Mouse (Mus musculus): Measurements from ENCODE around the gene Crybg3. TPM values are rescaled to one million over a fixed set of nuclear protein-coding genes. Genes with fewer than 3 reads are reported as not detected.

Gene Crybg3
- polyA plus RNA-seq, 1 experiment, result not detected

DNA sequence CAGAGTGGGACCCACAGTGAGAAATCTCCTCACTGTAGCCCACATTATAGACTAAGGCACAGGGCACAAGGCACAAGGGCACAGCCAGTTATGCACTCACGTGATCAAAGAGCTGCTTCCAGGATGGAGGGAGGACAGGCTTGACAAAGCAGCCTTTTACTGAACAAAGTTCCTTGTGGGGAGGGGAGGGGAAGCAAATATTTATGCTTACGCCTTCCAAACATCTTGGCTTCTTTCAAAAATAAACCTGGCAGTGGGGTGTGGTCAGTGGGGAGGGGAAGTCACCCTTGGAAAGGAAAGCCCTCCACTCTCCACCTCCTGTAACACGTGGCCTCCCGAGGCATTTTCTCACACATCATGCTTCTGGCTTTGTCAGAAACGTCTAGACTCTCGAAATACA lies 14.5 kb downstream of the Crybg3 start:
- Histone ChIP-seq H3K36me3 (ENCODE audit: control insufficient read depth) (no peaks in the 10 kb centered on the region), H3K4me3 (replicated peaks) (no peak overlapping the region), H3K4me1 (ENCODE audit: control insufficient read depth) (no peaks in the 10 kb centered on the region), H3K9me3 (ENCODE audit: control insufficient read depth, low read length) (no peaks in the 10 kb centered on the region; the same call in 1 of the 2 replicates), H3K27me3 (ENCODE audit: control insufficient read depth) (no peaks in the 10 kb centered on the region)
- no peak for TF ChIP-seq GATA1 (IDR thresholded peaks at IDR 0.05; ENCODE audit: low read length)
- no peak for TF ChIP-seq TAL1 (IDR thresholded peaks at IDR 0.05; ENCODE audit: low read length)

DNA sequence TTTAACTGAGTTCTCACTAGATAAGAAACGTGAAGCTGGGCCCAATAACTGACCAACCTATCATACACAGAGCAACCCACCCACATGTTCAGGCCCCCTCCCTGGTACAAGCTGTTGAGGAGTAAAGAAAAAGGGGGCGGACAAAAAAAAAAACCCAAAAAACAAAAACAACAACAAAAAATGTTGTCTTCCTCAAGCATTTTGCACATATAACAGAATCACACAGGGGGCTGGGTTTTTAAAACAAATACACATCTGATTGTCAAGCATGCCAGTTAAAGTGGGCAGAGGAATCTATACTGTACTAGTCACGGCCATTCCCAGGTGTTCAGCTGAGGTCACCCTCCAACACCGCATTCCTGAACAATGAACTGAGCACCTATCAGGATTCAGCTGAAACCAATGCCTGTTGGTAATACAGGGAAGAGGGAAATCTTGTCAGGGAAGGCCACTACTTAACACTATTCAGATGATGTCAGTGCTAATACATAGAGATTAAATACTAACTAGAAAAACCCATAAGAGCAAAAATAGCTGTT lies 15.0 kb downstream of the Crybg3 start:
- H3K9me3 ChIP-seq (ENCODE audit: control insufficient read depth, low read length), result no peaks in the 10 kb centered on the region; the same call in 1 of the 2 replicates
- no peak for TF ChIP-seq GATA1 (IDR thresholded peaks at IDR 0.05; ENCODE audit: low read length)
- no peak for TF ChIP-seq TAL1 (IDR thresholded peaks at IDR 0.05; ENCODE audit: low read length)
- H3K36me3 ChIP-seq (ENCODE audit: control insufficient read depth), result no peaks in the 10 kb centered on the region
- H3K4me3 ChIP-seq (replicated peaks), result no peak overlapping the region
- H3K4me1 ChIP-seq (ENCODE audit: control insufficient read depth), result no peaks in the 10 kb centered on the region
- no peaks in the 10 kb centered on the region for H3K27me3 ChIP-seq (ENCODE audit: control insufficient read depth)

DNA sequence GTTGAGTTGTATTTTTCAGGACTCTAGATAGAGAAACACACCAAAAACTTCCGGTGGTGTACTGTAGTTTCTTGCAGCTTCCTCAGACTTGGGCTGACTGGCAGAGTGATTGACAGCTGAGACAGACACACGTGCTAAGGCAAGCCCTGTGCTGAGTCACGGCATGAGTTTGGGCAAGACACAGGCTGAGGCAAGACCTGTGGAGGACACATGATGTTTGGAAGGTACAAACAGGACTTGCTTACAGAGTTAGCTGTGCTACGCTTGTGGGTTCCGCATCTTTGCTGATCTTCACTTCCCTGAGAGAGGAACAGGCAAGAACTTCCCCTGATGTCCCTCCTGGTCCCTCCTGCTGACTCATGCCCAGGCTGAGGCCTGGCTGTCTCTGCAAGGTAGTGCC lies 17.3 kb downstream of the Crybg3 start:
- no peaks in the 10 kb centered on the region for H3K36me3 ChIP-seq (ENCODE audit: control insufficient read depth)
- H3K4me1 ChIP-seq (ENCODE audit: control insufficient read depth), result no peaks in the 10 kb centered on the region
- TF ChIP-seq GATA1 (IDR thresholded peaks at IDR 0.05; ENCODE audit: low read length) (no peak), TAL1 (IDR thresholded peaks at IDR 0.05; ENCODE audit: low read length) (no peak)
- no peak overlapping the region for H3K4me3 ChIP-seq (replicated peaks)
- H3K27me3 ChIP-seq (ENCODE audit: control insufficient read depth), result no peaks in the 10 kb centered on the region
- no peaks in the 10 kb centered on the region; the same call in 1 of the 2 replicates for H3K9me3 ChIP-seq (ENCODE audit: control insufficient read depth, low read length)

DNA sequence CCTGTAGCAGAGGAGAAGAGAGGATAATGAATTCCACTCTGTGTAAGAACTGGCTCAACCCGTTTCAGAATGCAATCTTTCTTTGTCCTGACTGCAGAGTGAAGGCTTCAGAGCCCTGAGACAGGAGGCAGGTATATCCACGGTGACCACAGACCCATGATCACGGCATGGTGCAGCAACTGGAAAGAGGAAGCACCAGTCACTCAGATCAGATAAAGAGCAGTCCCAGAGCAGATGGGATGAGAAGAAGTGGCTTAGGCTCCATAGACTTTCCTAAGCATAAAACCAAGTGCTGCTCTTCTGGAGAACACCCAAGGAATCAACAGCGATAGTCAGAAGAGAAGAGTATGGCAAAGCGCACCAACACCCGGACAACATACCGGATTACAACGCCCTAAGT lies 21.5 kb downstream of the Crybg3 start:
- no peak overlapping the region for H3K4me3 ChIP-seq (replicated peaks)
- no peaks in the 10 kb centered on the region for H3K36me3 ChIP-seq (ENCODE audit: control insufficient read depth)
- H3K27me3 ChIP-seq (ENCODE audit: control insufficient read depth), result no peaks in the 10 kb centered on the region
- H3K9me3 ChIP-seq (ENCODE audit: control insufficient read depth, low read length), result no peaks in the 10 kb centered on the region; the same call in 1 of the 2 replicates
- TF ChIP-seq GATA1 (IDR thresholded peaks at IDR 0.05; ENCODE audit: low read length) (no peak), TAL1 (IDR thresholded peaks at IDR 0.05; ENCODE audit: low read length) (no peak)
- no peaks in the 10 kb centered on the region for H3K4me1 ChIP-seq (ENCODE audit: control insufficient read depth)

DNA sequence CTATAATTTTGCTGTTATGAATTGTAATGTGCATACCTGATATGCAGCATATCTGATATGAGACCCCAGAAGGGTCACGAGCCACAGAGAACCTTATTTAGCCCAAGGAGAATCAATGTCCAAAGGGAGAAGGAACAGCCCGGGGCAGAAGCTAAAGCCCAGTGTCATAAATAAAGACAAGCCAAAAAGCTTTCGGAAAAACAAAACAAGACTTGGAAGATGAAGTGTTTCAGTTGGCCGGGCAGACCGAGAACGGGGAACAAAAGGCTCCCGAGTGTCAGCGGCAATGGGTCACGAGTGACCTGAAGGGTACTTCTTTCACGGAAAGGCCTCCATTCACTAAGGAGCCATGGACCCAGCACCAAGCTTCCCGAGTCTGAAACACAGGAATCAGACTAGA lies 26.8 kb downstream of the Crybg3 start:
- no peak for TF ChIP-seq TAL1 (IDR thresholded peaks at IDR 0.05; ENCODE audit: low read length)
- TF ChIP-seq GATA1 (IDR thresholded peaks at IDR 0.05; ENCODE audit: low read length), result no peak
- Histone ChIP-seq H3K27me3 (ENCODE audit: control insufficient read depth) (no peaks in the 10 kb centered on the region), H3K36me3 (ENCODE audit: control insufficient read depth) (no peaks in the 10 kb centered on the region), H3K4me3 (replicated peaks) (no peak overlapping the region), H3K9me3 (ENCODE audit: control insufficient read depth, low read length) (no peaks in the 10 kb centered on the region), H3K4me1 (ENCODE audit: control insufficient read depth) (no peaks in the 10 kb centered on the region)

DNA sequence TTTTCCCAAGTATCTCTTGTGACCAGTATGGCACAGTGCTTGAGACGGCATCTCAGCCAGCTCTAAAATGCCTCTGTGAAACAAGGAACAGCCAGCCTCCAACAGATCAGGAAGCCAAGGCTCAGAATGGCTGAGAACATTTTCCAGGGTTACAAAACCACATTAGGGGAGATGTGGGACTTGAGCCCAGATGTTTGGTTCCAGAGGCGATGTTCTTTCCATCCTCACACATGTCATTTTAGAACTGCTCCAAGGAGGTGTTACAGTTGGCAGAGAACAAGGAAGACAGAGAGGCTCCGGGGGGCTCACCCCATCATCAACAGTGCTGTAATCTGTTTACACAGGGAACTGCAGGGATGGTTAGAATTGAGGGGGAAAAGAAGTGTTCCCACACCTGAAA lies 28.1 kb downstream of the Crybg3 start:
- no peaks in the 10 kb centered on the region for H3K9me3 ChIP-seq (ENCODE audit: control insufficient read depth, low read length)
- TF ChIP-seq GATA1 (IDR thresholded peaks at IDR 0.05; ENCODE audit: low read length), result no peak
- TF ChIP-seq TAL1 (IDR thresholded peaks at IDR 0.05; ENCODE audit: low read length), result no peak
- no peaks in the 10 kb centered on the region for H3K36me3 ChIP-seq (ENCODE audit: control insufficient read depth)
- H3K4me1 ChIP-seq (ENCODE audit: control insufficient read depth), result no peaks in the 10 kb centered on the region
- no peak overlapping the region for H3K4me3 ChIP-seq (replicated peaks)
- no peaks in the 10 kb centered on the region for H3K27me3 ChIP-seq (ENCODE audit: control insufficient read depth)

DNA sequence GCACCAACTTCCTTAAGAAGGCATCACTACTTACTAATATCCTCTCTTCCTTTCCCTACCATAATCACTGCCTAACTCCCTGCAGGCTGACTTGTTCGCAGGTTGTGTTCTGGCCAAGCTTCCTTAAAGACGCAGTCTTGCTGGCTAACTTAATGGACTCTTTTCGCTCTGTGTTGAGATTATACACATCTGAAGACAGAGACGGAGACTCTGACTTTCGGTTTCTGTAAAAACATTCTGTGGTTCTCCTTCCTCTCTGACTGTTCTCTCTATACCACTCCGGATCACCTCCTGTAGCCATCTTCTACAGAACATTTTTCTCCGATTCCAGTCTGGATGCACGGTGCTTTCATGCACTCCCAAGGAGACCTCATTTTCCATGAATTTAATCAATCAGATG lies 30.0 kb downstream of the Crybg3 start:
- H3K4me3 ChIP-seq (replicated peaks), result no peak overlapping the region
- no peaks in the 10 kb centered on the region for H3K27me3 ChIP-seq (ENCODE audit: control insufficient read depth)
- H3K36me3 ChIP-seq (ENCODE audit: control insufficient read depth), result no peaks in the 10 kb centered on the region
- TF ChIP-seq TAL1 (IDR thresholded peaks at IDR 0.05; ENCODE audit: low read length) (no peak), GATA1 (IDR thresholded peaks at IDR 0.05; ENCODE audit: low read length) (no peak)
- no peaks in the 10 kb centered on the region for H3K9me3 ChIP-seq (ENCODE audit: control insufficient read depth, low read length)
- H3K4me1 ChIP-seq (ENCODE audit: control insufficient read depth), result no peaks in the 10 kb centered on the region

DNA sequence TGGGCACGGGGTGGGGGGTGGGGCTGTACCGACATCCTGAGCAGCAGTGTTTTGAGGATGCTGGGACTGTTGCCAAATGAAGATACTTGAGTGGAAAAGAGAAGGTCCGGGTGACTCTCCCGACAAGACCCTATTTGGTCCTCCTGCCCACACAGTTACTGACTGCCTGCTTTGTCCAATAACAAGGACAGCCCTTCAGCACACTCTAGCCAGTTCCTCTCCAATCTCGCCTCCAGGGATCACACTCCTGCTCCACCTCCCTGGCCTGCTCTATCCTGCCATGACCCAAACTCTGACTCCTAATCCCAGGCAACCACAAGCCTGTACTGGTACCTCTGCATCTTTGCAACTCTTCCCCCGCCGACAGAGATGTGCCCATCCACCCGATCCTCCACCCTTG lies 30.9 kb downstream of the Crybg3 start:
- Histone ChIP-seq H3K4me3 (replicated peaks) (no peak overlapping the region), H3K4me1 (ENCODE audit: control insufficient read depth) (no peaks in the 10 kb centered on the region), H3K36me3 (ENCODE audit: control insufficient read depth) (no peaks in the 10 kb centered on the region), H3K9me3 (ENCODE audit: control insufficient read depth, low read length) (no peaks in the 10 kb centered on the region), H3K27me3 (ENCODE audit: control insufficient read depth) (no peaks in the 10 kb centered on the region)
- TF ChIP-seq GATA1 (IDR thresholded peaks at IDR 0.05; ENCODE audit: low read length) (no peak), TAL1 (IDR thresholded peaks at IDR 0.05; ENCODE audit: low read length) (no peak)

DNA sequence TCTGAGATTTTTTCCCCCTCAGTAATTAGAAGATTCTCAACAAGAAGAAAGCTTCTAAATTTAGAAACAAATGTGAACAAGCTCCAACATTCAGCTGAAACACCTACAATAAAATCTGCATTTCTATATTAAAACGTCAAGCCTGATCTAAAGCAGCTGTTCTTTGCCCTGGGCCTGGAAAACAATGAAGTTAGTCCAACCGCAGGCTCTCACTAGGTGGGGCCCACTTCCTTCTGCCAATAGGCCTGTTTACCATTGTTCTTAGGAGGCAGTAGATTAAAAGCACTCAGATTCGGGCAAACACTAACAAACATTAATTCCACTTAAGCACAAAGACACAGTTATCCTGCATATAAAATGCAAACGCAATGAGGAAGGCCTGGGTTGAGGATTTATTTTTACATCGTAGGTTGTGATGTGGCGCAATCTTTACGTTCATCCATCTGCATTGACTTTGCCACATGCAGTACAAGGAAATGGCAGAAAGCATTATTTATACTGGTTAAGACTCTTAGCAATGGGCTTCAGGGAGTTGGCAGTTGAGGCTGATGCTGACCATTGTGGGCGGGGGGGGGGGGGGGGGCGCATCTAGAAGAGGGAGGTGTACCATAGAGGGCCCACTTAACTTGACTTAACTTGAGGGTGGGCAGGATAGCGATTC lies 32.9 kb downstream of the Crybg3 start:
- TF ChIP-seq TAL1 (IDR thresholded peaks at IDR 0.05; ENCODE audit: low read length) (no peak), GATA1 (IDR thresholded peaks at IDR 0.05; ENCODE audit: low read length) (no peak)
- H3K4me1 ChIP-seq (ENCODE audit: control insufficient read depth), result no peaks in the 10 kb centered on the region
- no peaks in the 10 kb centered on the region for H3K36me3 ChIP-seq (ENCODE audit: control insufficient read depth)
- no peaks in the 10 kb centered on the region for H3K27me3 ChIP-seq (ENCODE audit: control insufficient read depth)
- H3K4me3 ChIP-seq (replicated peaks), result no peak overlapping the region
- no peaks in the 10 kb centered on the region for H3K9me3 ChIP-seq (ENCODE audit: control insufficient read depth, low read length)

All from erythroblast, embryonic 14.5 days (primary cell).